Mouse (Mus musculus): ENCODE measurements around the gene Terb2. TPM values are rescaled to one million over a fixed set of nuclear protein-coding genes. Genes with fewer than 3 reads are reported as not detected.
A peak's percentile ranks its signal among the peaks of the same experiment; 100 is the strongest.

Gene Terb2
- total RNA-seq, 2 experiments from 2014 or later = not detected

GRCm38 (mm10) chr2:122231616-122232015 is 45.5 kb downstream of the Terb2 start:
- DNase-seq (ENCODE audit: low spot score in 2 of 2) = no peak

DNA sequence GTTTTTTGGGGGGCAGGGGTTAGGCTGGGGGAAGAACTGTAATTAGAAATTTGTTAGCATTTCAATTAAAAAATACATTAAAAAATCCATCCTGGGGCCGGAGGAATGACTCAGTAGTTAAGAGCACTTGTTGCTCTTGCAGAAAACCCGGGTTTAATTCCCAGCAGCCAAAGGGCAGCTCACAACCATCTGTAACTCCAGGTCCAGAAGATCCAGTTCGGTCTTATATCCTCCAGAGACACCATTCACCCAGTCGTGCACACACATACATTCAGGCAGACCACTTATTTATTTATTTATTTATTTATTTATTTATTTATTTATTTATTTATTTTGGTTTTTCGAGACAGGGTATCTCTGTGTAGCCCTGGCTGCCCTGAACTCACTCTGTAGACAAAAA is 47.3 kb downstream of the Terb2 start:
- DNase-seq (ENCODE audit: low spot score in 2 of 2) = no peak

DNA sequence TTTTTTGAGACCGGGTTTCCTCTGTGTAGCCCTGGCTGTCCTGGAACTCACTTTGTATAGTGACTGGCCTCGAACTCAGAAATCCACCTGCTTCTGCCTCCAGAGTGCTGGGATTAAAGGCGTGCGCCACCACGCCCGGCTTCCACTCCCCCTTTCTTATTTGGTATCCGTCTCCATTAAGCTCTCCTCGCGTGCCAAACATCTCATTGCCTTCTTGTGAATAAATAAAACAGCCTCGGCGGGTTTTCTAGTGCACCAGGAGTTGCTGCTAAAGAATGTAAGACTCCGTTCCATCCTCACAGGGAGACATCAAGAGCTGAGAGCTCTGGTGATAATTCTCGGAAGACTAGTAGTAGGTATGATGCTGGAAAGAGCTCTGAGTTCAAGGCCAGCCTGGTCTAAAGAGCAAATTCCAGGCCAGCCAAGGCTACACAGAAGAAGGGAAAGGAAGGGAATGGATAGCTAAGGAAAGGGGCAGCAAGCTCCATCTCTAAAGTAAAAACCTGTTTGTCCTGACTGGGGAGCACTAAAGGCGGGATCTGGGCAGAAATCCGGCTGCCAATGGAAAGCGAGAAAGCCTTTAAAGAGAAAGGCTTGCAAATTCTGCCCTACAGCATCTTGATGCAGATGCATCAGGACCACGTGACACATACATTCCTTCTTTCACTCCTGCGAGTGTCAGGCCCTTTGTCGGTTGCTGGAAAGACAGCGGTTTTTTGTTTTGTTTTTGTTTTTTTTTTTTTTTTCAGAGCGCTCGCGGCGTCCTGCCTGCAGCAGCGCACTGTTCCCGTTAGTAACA is 47.9 kb downstream of the Terb2 start:
- DNase-seq (ENCODE audit: low spot score in 2 of 2) = peak; percentile 34

- peak; percentile 73 to 82 for DNase-seq (ENCODE audit: low spot score in 2 of 2)
Observed at GRCm38 (mm10) chr2:122234611-122235288, 48.7 kb downstream of the Terb2 start, which contains the start of gene Sord. Sord (plus strand) TSS chr2:122234749.

- no peak for DNase-seq (ENCODE audit: low spot score in 2 of 2)
Observed at GRCm38 (mm10) chr2:122235425-122235824, 49.4 kb downstream of the Terb2 start.

- no peak for DNase-seq (ENCODE audit: low spot score in 2 of 2)
Observed at GRCm38 (mm10) chr2:122236321-122236720, 50.2 kb downstream of the Terb2 start.

GRCm38 (mm10) chr2:122237891-122238470 is 51.9 kb downstream of the Terb2 start:
- no peak for DNase-seq (ENCODE audit: low spot score in 2 of 2)

DNA sequence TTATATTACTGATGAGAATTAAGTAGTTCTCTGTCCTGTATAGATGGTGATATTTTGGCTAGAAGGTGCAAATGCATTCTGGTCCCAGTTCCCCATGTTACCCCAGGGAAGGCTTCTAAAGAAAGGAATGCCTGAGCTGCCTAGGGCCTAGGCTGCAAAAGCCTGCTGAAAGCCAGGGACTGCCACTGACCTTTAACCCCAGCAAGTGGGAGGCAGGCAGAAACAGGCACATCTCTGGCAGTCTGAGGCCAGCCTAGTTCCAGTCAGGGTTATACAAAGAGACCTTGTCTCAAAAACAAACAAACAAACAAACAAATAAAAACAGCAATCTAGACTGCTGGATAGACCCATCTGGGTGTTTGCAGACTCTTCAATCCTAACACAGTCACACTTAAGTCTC is 54.7 kb downstream of the Terb2 start:
- DNase-seq (ENCODE audit: low spot score in 2 of 2) = no peak

- DNase-seq (ENCODE audit: low spot score in 2 of 2) = no peak
Observed at GRCm38 (mm10) chr2:122241226-122241625, 55.2 kb downstream of the Terb2 start.

GRCm38 (mm10) chr2:122241935-122242334 is 55.9 kb downstream of the Terb2 start:
- DNase-seq (ENCODE audit: low spot score in 2 of 2) = no peak

GRCm38 (mm10) chr2:122243671-122244131 is 57.6 kb downstream of the Terb2 start:
- peak; percentile 79 to 81 for DNase-seq (ENCODE audit: low spot score in 2 of 2)

DNA sequence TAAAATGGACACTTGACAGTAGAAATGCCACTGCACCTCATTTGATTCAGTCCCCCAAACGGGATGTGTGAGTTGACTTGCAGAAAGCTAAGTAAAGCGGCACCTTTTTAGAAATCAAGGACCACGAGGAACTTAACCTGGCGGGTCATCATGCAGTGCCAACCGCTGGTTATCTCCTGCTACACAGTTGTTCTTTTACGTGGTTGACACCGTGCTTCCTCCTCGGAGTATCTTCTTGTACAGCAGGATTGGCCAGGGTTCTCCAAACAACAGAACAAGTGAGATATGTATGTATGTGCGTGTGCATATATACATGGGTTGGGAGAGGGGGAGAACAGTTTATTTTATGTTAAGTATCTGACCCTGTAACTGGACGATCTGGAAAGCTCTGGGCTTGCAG is 61.7 kb downstream of the Terb2 start:
- no peak for DNase-seq (ENCODE audit: low spot score in 2 of 2)

DNA sequence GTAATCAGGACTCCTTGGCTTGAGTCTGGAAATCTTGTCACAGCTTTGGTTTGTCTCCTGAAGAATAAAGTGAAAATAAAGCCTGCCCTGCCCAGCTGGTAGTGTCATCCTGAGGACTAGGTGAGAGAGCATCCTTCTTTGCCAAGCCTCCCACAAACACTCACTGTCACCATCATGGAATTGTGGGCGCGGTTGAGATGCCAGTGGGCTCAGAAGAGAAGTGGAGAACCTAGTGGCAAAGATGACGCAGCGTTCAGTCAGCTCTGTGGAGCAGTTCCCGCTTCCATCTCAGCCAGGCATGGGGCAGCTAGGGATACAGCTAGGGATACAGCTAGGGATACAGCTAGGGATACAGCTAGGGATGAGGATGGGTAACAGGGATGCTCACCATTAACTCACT is 69.9 kb downstream of the Terb2 start:
- no peak for DNase-seq (ENCODE audit: low spot score in 2 of 2)

Other genes with a start within 250 kb of the Terb2 start
- gene Ctdspl2, start 230.3 kb upstream of the Terb2 start, total RNA-seq (2021) = 10 to 100 TPM; 38.1 to 43.8 TPM
- gene Mageb3, start 230.2 kb upstream of the Terb2 start, total RNA-seq (2021) = under 1 TPM; 0.16 to 0.43 TPM
- 10 to 100 TPM; 22.7 TPM for gene Eif3j1, start 157.7 kb upstream of the Terb2 start, total RNA-seq (2021)
- 10 to 100 TPM; 18.6 to 20.1 TPM for gene Spg11, start 67.9 kb upstream of the Terb2 start, total RNA-seq (2021)
- gene B2m, start 38.6 kb upstream of the Terb2 start, total RNA-seq (2021) = 10 to 100 TPM; 71.5 to 82.4 TPM
- not detected for gene Trim69, start 25.6 kb upstream of the Terb2 start, total RNA-seq (2021)
- gene Patl2, start 83 bp upstream of the Terb2 start, total RNA-seq (2021) = not detected
- gene Sord, start 48.5 kb downstream of the Terb2 start, total RNA-seq (2021) = 10 to 100 TPM; 12.6 to 15.8 TPM
- gene Duox2, start 112.2 kb downstream of the Terb2 start, total RNA-seq (2021) = under 1 TPM; 0.05 to 0.11 TPM
- under 1 TPM in 1 of 2 experiments, not detected in 1; 0.20 TPM for gene Duoxa2, start 112.6 kb downstream of the Terb2 start, total RNA-seq (2021)
- gene Duoxa1, start 127.5 kb downstream of the Terb2 start, total RNA-seq (2021) = not detected
- under 1 TPM; 0.09 to 0.16 TPM for gene Duox1, start 129.4 kb downstream of the Terb2 start, total RNA-seq (2021)
- gene Shf, start 182.9 kb downstream of the Terb2 start, total RNA-seq (2021) = 10 to 100 TPM; 60.7 to 63.5 TPM
- under 1 TPM; 0.25 to 0.36 TPM for gene Slc28a2, start 240.2 kb downstream of the Terb2 start, total RNA-seq (2021)

Data from layer of hippocampus, postnatal 10 days (tissue).